Mouse (Mus musculus): ENCODE data around the gene Srgap3. TPM values are rescaled to one million over a fixed set of nuclear protein-coding genes. Genes with fewer than 3 reads are reported as not detected.

Gene Srgap3
- total RNA-seq, 1 experiment, result 3.3 TPM

DNA sequence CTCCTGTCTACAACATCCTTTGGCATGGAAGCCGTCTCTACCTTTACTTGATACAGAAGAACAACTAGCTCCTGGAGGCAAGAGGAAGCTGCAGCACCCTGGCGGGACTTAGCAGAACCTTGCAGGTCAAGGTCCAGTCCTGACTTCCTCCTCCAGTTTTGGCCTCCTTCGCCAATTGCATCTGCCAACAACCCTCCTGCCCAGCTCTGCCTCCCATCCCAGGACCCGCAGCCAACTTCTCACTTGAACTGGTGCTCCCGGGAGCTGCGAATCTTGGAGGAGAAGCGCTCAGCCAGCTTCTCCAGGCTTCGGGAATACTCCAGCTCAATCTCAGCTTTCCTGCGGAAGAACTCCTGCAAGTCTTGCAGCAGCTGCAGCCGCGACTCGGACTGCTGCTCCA is 117.9 kb downstream of the Srgap3 start:
- H3K36me3 ChIP-seq (ENCODE audit: control insufficient read depth, insufficient read depth, low read length, poor library complexity, severe bottlenecking), result no peaks in the 10 kb centered on the region
- H3K9ac ChIP-seq (ENCODE audit: insufficient read depth, low read depth, low read length, poor library complexity, severe bottlenecking), result no peak overlapping the region
- H3K9me3 ChIP-seq (ENCODE audit: control insufficient read depth, insufficient read depth, low read depth, low read length), result no peaks in the 10 kb centered on the region
- H3K4me1 ChIP-seq (ENCODE audit: control insufficient read depth in 2 of 2, insufficient read depth in 2 of 2, low read length in 2 of 2, poor library complexity in 1 of 2), result peaks cover 0 to 3% of the 10 kb centered on the region in 2 experiments; a peak in 1 of 4 replicates
- in situ Hi-C loops (cut with MboI; ENCODE audit: low sequenced_read_pairs in 2 of 2, unreplicated experiment in 2 of 2), result no loop called here
- H3K27ac ChIP-seq (ENCODE audit: insufficient read depth, low read depth, low read length, poor library complexity, severe bottlenecking), result no peak overlapping the region
- peak overlapping the region; percentile 35 to 39; a peak in 2 of 4 replicates for H3K4me3 ChIP-seq (ENCODE audit: insufficient read depth in 1 of 2, low read depth in 1 of 2, low read length in 2 of 2, poor library complexity in 1 of 2, severe bottlenecking in 1 of 2)
- TF ChIP-seq ZC3H11A (IDR thresholded peaks at IDR 0.05; ENCODE audit: borderline replicate concordance, low read depth, low read length) (no peak), ZNF384 (IDR thresholded peaks at IDR 0.05; ENCODE audit: low read depth, low read length) (no peak), CHD2 (IDR thresholded peaks at IDR 0.05; ENCODE audit: low read depth, low read length) (no peak), MAFK (IDR thresholded peaks at IDR 0.05; ENCODE audit: insufficient read depth, low read depth, low read length) (no peak), HCFC1 (IDR thresholded peaks at IDR 0.05; ENCODE audit: borderline replicate concordance, insufficient read depth, low read length) (no peak)
- no peak for DNase-seq (ENCODE audit: low read depth, low spot score)

- Histone ChIP-seq H3K4me1 (ENCODE audit: control insufficient read depth in 2 of 2, insufficient read depth in 2 of 2, low read length in 2 of 2, poor library complexity in 1 of 2) (peaks cover 0 to 3% of the 10 kb centered on the region in 2 experiments; a peak in 1 of 4 replicates), H3K9ac (ENCODE audit: insufficient read depth, low read depth, low read length, poor library complexity, severe bottlenecking) (no peak overlapping the region), H3K36me3 (ENCODE audit: control insufficient read depth, insufficient read depth, low read length, poor library complexity, severe bottlenecking) (no peaks in the 10 kb centered on the region), H3K27ac (ENCODE audit: insufficient read depth, low read depth, low read length, poor library complexity, severe bottlenecking) (no peak overlapping the region), H3K9me3 (ENCODE audit: control insufficient read depth, insufficient read depth, low read depth, low read length) (no peaks in the 10 kb centered on the region), H3K4me3 (ENCODE audit: insufficient read depth in 1 of 2, low read depth in 1 of 2, low read length in 2 of 2, poor library complexity in 1 of 2, severe bottlenecking in 1 of 2) (no peak overlapping the region)
- DNase-seq (ENCODE audit: low read depth, low spot score), result no peak
- TF ChIP-seq ZC3H11A (IDR thresholded peaks at IDR 0.05; ENCODE audit: borderline replicate concordance, low read depth, low read length) (no peak), ZNF384 (IDR thresholded peaks at IDR 0.05; ENCODE audit: low read depth, low read length) (no peak), MAFK (IDR thresholded peaks at IDR 0.05; ENCODE audit: insufficient read depth, low read depth, low read length) (no peak), HCFC1 (IDR thresholded peaks at IDR 0.05; ENCODE audit: borderline replicate concordance, insufficient read depth, low read length) (no peak), CHD2 (IDR thresholded peaks at IDR 0.05; ENCODE audit: low read depth, low read length) (no peak)
- in situ Hi-C loops (cut with MboI; ENCODE audit: low sequenced_read_pairs in 2 of 2, unreplicated experiment in 2 of 2), result no loop called here
These were observed 118.6 kb downstream of the Srgap3 start for GRCm38 (mm10) chr6:112828420-112828819.

GRCm38 (mm10) chr6:112825657-112826056 is 121.4 kb downstream of the Srgap3 start:
- DNase-seq (ENCODE audit: low read depth, low spot score), result no peak
- Histone ChIP-seq H3K36me3 (ENCODE audit: control insufficient read depth, insufficient read depth, low read length, poor library complexity, severe bottlenecking) (no peaks in the 10 kb centered on the region), H3K27ac (ENCODE audit: insufficient read depth, low read depth, low read length, poor library complexity, severe bottlenecking) (no peak overlapping the region), H3K4me1 (ENCODE audit: control insufficient read depth in 2 of 2, insufficient read depth in 2 of 2, low read length in 2 of 2, poor library complexity in 1 of 2) (peaks cover 0 to 3% of the 10 kb centered on the region in 2 experiments; a peak in 1 of 4 replicates), H3K4me3 (ENCODE audit: insufficient read depth in 1 of 2, low read depth in 1 of 2, low read length in 2 of 2, poor library complexity in 1 of 2, severe bottlenecking in 1 of 2) (no peak overlapping the region), H3K9me3 (ENCODE audit: control insufficient read depth, insufficient read depth, low read depth, low read length) (no peaks in the 10 kb centered on the region), H3K9ac (ENCODE audit: insufficient read depth, low read depth, low read length, poor library complexity, severe bottlenecking) (no peak overlapping the region)
- TF ChIP-seq ZC3H11A (IDR thresholded peaks at IDR 0.05; ENCODE audit: borderline replicate concordance, low read depth, low read length) (no peak), ZNF384 (IDR thresholded peaks at IDR 0.05; ENCODE audit: low read depth, low read length) (no peak), MAFK (IDR thresholded peaks at IDR 0.05; ENCODE audit: insufficient read depth, low read depth, low read length) (no peak), HCFC1 (IDR thresholded peaks at IDR 0.05; ENCODE audit: borderline replicate concordance, insufficient read depth, low read length) (no peak), CHD2 (IDR thresholded peaks at IDR 0.05; ENCODE audit: low read depth, low read length) (no peak)
- in situ Hi-C loops (cut with MboI; ENCODE audit: low sequenced_read_pairs in 2 of 2, unreplicated experiment in 2 of 2), result no loop called here

DNA sequence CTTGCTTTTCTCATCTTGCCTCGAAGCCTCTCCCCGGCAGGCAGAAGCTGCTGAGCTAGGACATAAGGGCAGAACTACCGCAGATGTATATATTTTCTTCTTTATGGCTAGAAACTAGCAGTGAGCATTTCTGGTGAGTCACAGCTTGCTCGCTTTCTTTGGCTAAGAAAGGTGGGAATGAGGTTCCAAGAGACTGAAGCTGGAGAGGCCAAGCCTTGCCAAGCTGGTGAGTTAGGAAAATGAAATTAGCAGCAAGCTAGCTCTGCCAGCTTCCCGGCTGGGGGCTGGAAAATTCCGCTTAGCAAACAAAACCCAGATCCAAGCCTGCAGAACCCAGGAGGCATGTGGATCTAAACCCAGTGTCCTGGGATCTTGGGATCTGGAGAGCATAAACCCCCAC is 124.0 kb downstream of the Srgap3 start:
- no peak for DNase-seq (ENCODE audit: low read depth, low spot score)
- no peaks in the 10 kb centered on the region for H3K9me3 ChIP-seq (ENCODE audit: control insufficient read depth, insufficient read depth, low read depth, low read length)
- no peak for TF ChIP-seq MAFK (IDR thresholded peaks at IDR 0.05; ENCODE audit: insufficient read depth, low read depth, low read length)
- TF ChIP-seq HCFC1 (IDR thresholded peaks at IDR 0.05; ENCODE audit: borderline replicate concordance, insufficient read depth, low read length), result no peak
- no peak for TF ChIP-seq ZNF384 (IDR thresholded peaks at IDR 0.05; ENCODE audit: low read depth, low read length)
- no peak for TF ChIP-seq ZC3H11A (IDR thresholded peaks at IDR 0.05; ENCODE audit: borderline replicate concordance, low read depth, low read length)
- TF ChIP-seq CHD2 (IDR thresholded peaks at IDR 0.05; ENCODE audit: low read depth, low read length), result no peak
- H3K27ac ChIP-seq (ENCODE audit: insufficient read depth, low read depth, low read length, poor library complexity, severe bottlenecking), result no peak overlapping the region
- no peaks in the 10 kb centered on the region for H3K36me3 ChIP-seq (ENCODE audit: control insufficient read depth, insufficient read depth, low read length, poor library complexity, severe bottlenecking)
- no peak overlapping the region for H3K9ac ChIP-seq (ENCODE audit: insufficient read depth, low read depth, low read length, poor library complexity, severe bottlenecking)
- in situ Hi-C loops (cut with MboI; ENCODE audit: low sequenced_read_pairs in 2 of 2, unreplicated experiment in 2 of 2), result no loop called here
- H3K4me3 ChIP-seq (ENCODE audit: insufficient read depth in 1 of 2, low read depth in 1 of 2, low read length in 2 of 2, poor library complexity in 1 of 2, severe bottlenecking in 1 of 2), result no peak overlapping the region
- H3K4me1 ChIP-seq (ENCODE audit: control insufficient read depth in 2 of 2, insufficient read depth in 2 of 2, low read length in 2 of 2, poor library complexity in 1 of 2), result no peaks in the 10 kb centered on the region
